Mouse (Mus musculus) stomach, postnatal 0 days (tissue): ENCODE results near the gene St6galnac5. TPM values are rescaled to one million over a fixed set of nuclear protein-coding genes. Genes with fewer than 3 reads are reported as not detected.

Experiments
- ATAC-seq: fragments of 200-750 bp; cut with Nextera tagmentation; 2 replicates; pipeline ENCODE4 v1.8.0; 2017; ENCODE audit not compliant: low FRiP score, low TSS enrichment
- DNase-seq: peaks from one replicate; pipeline ENCODE4 v3.0.0-alpha.2; 2016; ENCODE audit warnings: low spot score
- H3K27ac ChIP-seq: fragments of 300-500 bp; sonication (generic); replicated peaks from 2 replicates; pipeline ENCODE4 v1.5.1; 2014; ENCODE audit warnings: mild to moderate bottlenecking, control low read depth
- H3K27me3 ChIP-seq: fragments of 300-500 bp; sonication (generic); 2 replicates; pipeline ENCODE4 v1.6.1; 2014; ENCODE audit warnings: low read length; ENCODE audit not compliant: control insufficient read depth, insufficient read depth
- H3K36me3 ChIP-seq: fragments of 300-500 bp; sonication (generic); 2 replicates; pipeline ENCODE4 v1.6.1; 2014; ENCODE audit warnings: low read length, mixed read lengths; ENCODE audit not compliant: control insufficient read depth, insufficient read depth
- H3K4me1 ChIP-seq: fragments of 300-500 bp; sonication (generic); replicated peaks from 2 replicates; pipeline ENCODE4 v1.6.1; 2014; ENCODE audit warnings: antibody characterized with exemption; ENCODE audit not compliant: control insufficient read depth, insufficient read depth
- H3K4me2 ChIP-seq: fragments of 300-500 bp; sonication (generic); replicated peaks from 2 replicates; pipeline ENCODE4 v1.6.1; 2014; ENCODE audit warnings: low read depth, mild to moderate bottlenecking, control low read depth, moderate library complexity
- H3K4me3 ChIP-seq: fragments of 300-500 bp; sonication (generic); 2 replicates; pipeline ENCODE4 v1.5.1; 2014; ENCODE audit warnings: low read depth, low read length, control low read depth
- H3K9ac ChIP-seq: fragments of 300-500 bp; sonication (generic); 2 replicates; pipeline ENCODE4 v1.6.1; 2014; ENCODE audit warnings: mild to moderate bottlenecking, low read length, control low read depth, mixed read lengths
- H3K9me3 ChIP-seq: fragments of 300-500 bp; sonication (generic); 2 replicates; pipeline ENCODE4 v1.6.1; 2016; ENCODE audit warnings: low read length; ENCODE audit not compliant: control insufficient read depth
- CTCF ChIP-seq: IDR thresholded peaks from 2 replicates; pipeline ENCODE4 v1.5.1; 2016; ENCODE audit warnings: antibody characterized with exemption, low read depth, mild to moderate bottlenecking, moderate library complexity
- EP300 ChIP-seq: optimal IDR thresholded peaks from 2 replicates; pipeline ENCODE3; 2016; ENCODE audit warnings: antibody characterized with exemption
- WGBS: fragments of 180-500 bp; shearing (Covaris S2); extraction: QIAGEN DNeasy Blood & Tissue Kit; methylation state at CpG from one replicate; pipeline ENCODE4 v1.1.7; 2014; 5-methylcytosine and 5-hydroxymethylcytosine counted together
- polyA plus RNA-seq: library from polyadenylated mRNA; unstranded; fragments of >200 nt; fragmentation: Nextera tagmentation; extraction: Ambion mirVana; gene quantifications from 2 replicates; pipeline ENCODE4 v1.2.1, GENCODE M21; 2015

St6galnac5 gene
- polyA plus RNA-seq, 1 experiment from 2014 or later: 0.57 TPM

- no peak for DNase-seq
- Histone ChIP-seq H3K9me3 (no peaks in the 10 kb centered on the region), H3K4me2 (no peak overlapping the region), H3K4me1 (no peaks in the 10 kb centered on the region), H3K27ac (no peak overlapping the region), H3K9ac (no peak overlapping the region), H3K36me3 (no peaks in the 10 kb centered on the region), H3K4me3 (no peak overlapping the region), H3K27me3 (no peaks in the 10 kb centered on the region)
- TF ChIP-seq EP300: no peak
- no peak for TF ChIP-seq CTCF
- WGBS: 83% methylated on average over 3 of the region's 3 CpGs
- no peak for ATAC-seq
Measured at GRCm38 (mm10) chr3:152933737-152934136, 48.3 kb downstream of the St6galnac5 start.

- no peak overlapping the region for H3K27ac ChIP-seq
- TF ChIP-seq CTCF (no peak), EP300 (no peak)
- no peak overlapping the region for H3K4me2 ChIP-seq
- no peaks in the 10 kb centered on the region for H3K36me3 ChIP-seq
- H3K27me3 ChIP-seq: no peaks in the 10 kb centered on the region
- DNase-seq (no peak), ATAC-seq (no peak)
- no peak overlapping the region for H3K9ac ChIP-seq
- H3K4me1 ChIP-seq: no peaks in the 10 kb centered on the region
- no peaks in the 10 kb centered on the region for H3K9me3 ChIP-seq
- 91% methylated on average over 2 of the region's 2 CpGs for WGBS
- H3K4me3 ChIP-seq: no peak overlapping the region
Measured at GRCm38 (mm10) chr3:152932544-152932943, 49.5 kb downstream of the St6galnac5 start.

- ATAC-seq (no peak), DNase-seq (no peak)
- no peak overlapping the region for H3K4me2 ChIP-seq
- no peaks in the 10 kb centered on the region for H3K4me1 ChIP-seq
- no peak overlapping the region for H3K9ac ChIP-seq
- no peaks in the 10 kb centered on the region for H3K27me3 ChIP-seq
- TF ChIP-seq CTCF: no peak
- TF ChIP-seq EP300: no peak
- no peak overlapping the region for H3K4me3 ChIP-seq
- H3K27ac ChIP-seq: no peak overlapping the region
- no peaks in the 10 kb centered on the region for H3K9me3 ChIP-seq
- 69% methylated on average over 4 of the region's 4 CpGs for WGBS
- H3K36me3 ChIP-seq: no peaks in the 10 kb centered on the region
Measured at GRCm38 (mm10) chr3:152932096-152932495, 50.0 kb downstream of the St6galnac5 start.

GRCm38 (mm10) chr3:152931354-152931753, 50.7 kb downstream of the St6galnac5 start:
- Histone ChIP-seq H3K27me3 (no peaks in the 10 kb centered on the region), H3K36me3 (no peaks in the 10 kb centered on the region), H3K4me1 (no peaks in the 10 kb centered on the region), H3K9ac (no peak overlapping the region), H3K9me3 (no peaks in the 10 kb centered on the region), H3K4me3 (no peak overlapping the region), H3K27ac (no peak overlapping the region), H3K4me2 (no peak overlapping the region)
- 81% methylated on average over 3 of the region's 3 CpGs for WGBS
- TF ChIP-seq EP300: no peak
- TF ChIP-seq CTCF: no peak
- no peak for DNase-seq
- no peak for ATAC-seq

GRCm38 (mm10) chr3:152929788-152930281, 52.2 kb downstream of the St6galnac5 start:
- Histone ChIP-seq H3K9ac (no peak overlapping the region), H3K27ac (no peak overlapping the region), H3K4me2 (no peak overlapping the region), H3K27me3 (no peaks in the 10 kb centered on the region), H3K9me3 (no peaks in the 10 kb centered on the region), H3K36me3 (no peaks in the 10 kb centered on the region), H3K4me1 (no peaks in the 10 kb centered on the region), H3K4me3 (no peak overlapping the region)
- no peak for TF ChIP-seq EP300
- no peak for TF ChIP-seq CTCF
- DNase-seq: no peak
- no peak for ATAC-seq
- 71% methylated on average over 7 of the region's 7 CpGs for WGBS

- Histone ChIP-seq H3K27me3 (no peaks in the 10 kb centered on the region), H3K4me3 (no peak overlapping the region), H3K9me3 (no peaks in the 10 kb centered on the region), H3K4me2 (no peak overlapping the region), H3K27ac (no peak overlapping the region), H3K36me3 (no peaks in the 10 kb centered on the region), H3K4me1 (no peaks in the 10 kb centered on the region), H3K9ac (no peak overlapping the region)
- no peak for TF ChIP-seq CTCF
- TF ChIP-seq EP300: no peak
- 55% methylated on average over 10 of the region's 10 CpGs for WGBS
- DNase-seq (no peak), ATAC-seq (no peak)
Measured at GRCm38 (mm10) chr3:152929256-152929787, 52.7 kb downstream of the St6galnac5 start.
